Mouse (Mus musculus) gastrocnemius, adult 8-10 months (tissue): ENCODE data around the gene Celsr1. TPM values are rescaled to one million over a fixed set of nuclear protein-coding genes. Genes with fewer than 3 reads are reported as not detected.
"Not testable (repeated sequence)": the region's sequence is repeated elsewhere in the genome, so short reads cannot be mapped to it uniquely, and the experiment has no call there.

Source experiments
- DNase-seq, 2 experiments: peaks; one replicate each; pipeline ENCODE4 v3.0.0; 2022; ENCODE audit warnings: low spot score in 2 of 2
- total RNA-seq, 4 experiments: library from RNA; stranded (reverse); gene quantifications; 2 replicates each; pipeline ENCODE4 v1.2.4; 2022

Gene Celsr1
- total RNA-seq, 4 experiments from 2014 or later, result 0.02 to 0.36 (median 0.10) TPM

DNA sequence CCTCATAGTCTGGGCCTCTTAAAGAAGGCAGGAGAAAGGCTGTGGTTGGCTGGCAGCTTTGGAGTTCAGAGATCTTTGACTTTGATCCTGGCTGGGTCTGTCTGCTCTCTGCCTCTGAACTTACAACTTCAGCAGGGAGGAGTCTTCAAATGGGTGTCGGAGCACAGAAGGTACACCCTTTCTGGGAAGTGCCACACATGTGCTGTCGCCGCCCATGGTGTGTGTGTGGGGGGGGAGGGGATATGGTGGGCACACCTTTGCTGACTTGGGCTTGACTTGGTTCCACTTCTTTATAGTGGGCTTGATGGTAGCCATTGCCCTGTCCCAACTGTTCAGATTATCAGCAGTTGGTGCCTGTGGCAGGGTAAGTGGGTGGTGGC, 31.3 kb upstream of the Celsr1 start:
- DNase-seq, result no peak

DNA sequence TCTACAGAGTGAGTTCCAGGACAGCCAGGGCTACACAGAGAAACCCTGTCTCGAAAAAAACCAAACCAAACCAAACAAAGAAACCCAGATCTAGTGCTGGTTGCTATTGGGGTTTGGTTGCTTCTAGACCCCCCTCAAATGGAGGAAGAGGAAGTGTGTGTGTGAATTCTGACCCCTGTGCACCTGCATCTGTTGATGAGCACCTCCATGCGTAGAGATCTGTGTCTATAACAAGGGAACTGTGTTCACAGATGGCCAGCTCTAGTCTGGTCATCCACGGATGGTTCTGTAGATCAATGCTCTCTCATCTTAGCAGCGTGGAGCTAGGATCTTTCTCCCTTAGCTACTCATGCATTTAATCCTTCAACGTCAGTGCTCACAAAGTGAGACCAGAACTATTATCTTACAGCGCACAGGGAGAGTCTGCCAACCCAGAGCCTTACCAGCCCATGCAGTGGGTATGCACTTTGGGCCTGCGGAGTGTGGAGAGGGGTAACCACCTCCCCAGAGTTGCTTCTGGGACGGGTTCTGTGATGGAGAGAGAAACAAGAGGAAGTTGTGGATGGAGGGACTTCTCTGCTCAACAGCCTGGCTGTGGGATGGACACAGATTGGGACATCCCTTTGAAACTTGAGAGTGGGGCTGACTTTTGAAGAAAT, 30.7 kb upstream of the Celsr1 start:
- DNase-seq, result no peak

DNA sequence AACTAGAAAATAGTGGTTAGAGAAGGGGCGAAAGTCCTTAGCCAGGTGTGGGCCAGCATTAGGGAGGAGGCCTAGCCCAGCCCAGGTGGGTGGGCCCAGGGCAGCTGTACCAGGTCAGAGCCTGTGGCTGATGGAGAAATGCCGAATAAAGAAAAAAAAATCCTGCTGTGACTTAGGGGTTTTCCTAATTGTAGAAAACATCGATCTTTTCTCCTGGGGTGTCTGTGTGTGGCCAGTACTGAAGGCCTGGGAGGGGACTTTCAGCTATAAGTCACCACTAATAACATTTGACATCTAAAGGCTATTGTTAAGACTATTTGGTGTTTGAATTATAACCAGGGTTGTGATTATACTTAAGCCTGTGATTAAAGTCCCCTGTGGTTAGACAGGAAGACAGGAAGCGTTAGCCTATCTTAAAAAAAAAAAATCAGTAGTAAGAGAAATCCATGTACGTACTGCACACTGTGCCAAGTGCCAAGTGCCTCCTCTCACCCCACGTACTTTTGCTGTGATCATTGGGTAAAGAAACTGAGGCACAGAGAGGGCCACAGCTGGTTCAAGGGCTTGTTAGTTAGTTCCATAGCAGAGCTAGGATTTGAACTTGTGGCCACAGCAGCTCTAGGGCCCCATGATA, 28.4 kb upstream of the Celsr1 start:
- no peak for DNase-seq

DNA sequence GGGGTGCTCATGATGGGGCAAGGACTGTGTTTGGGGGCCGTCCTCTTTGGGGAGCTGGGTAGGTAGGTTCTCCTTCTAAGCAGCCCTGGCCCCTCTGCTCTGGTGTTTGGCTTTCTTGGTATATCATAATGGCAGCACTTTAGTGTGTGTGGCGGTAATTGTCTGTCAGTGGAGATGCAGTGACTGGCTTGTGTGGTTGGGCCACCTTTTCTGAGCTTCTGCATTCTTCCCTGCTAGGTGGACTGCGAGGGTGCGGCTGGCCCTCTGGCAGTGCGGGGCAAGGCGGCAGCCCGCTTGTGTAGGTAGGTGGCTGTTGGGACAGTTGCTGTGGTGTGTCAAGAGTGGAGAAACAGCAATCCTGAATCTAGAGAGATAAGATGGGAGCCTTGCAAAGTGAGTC, 27.6 kb upstream of the Celsr1 start:
- no peak for DNase-seq

GRCm38 (mm10) chr15:86060581-86060980, 27.0 kb upstream of the Celsr1 start:
- no peak for DNase-seq

DNA sequence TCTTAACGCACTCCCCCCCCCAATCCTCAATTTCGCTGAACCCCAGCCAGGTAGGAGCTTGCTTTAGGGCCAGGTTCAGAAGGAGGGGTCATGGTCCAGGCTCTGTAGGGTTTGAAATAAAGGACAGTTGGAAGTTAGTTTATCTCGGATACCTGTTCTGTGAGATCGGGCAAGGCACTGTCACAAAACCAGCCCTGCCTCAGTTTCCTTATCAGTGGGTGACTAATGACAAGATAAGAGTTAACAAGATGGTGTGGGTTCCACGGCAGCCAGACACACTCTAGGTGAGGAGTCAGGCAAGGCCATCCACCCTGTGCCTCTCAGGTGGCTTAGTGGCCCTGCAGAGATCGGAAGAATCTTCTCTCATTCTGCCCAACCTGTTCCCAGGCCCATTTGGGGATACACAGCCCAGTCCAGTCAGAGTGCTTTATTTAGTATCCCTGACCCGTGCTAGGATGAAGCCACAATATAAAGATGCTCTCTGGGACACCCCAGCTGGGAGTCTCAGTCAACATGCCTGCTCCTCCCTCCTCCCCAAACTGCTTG, 26.3 kb upstream of the Celsr1 start:
- DNase-seq, result no peak

DNA sequence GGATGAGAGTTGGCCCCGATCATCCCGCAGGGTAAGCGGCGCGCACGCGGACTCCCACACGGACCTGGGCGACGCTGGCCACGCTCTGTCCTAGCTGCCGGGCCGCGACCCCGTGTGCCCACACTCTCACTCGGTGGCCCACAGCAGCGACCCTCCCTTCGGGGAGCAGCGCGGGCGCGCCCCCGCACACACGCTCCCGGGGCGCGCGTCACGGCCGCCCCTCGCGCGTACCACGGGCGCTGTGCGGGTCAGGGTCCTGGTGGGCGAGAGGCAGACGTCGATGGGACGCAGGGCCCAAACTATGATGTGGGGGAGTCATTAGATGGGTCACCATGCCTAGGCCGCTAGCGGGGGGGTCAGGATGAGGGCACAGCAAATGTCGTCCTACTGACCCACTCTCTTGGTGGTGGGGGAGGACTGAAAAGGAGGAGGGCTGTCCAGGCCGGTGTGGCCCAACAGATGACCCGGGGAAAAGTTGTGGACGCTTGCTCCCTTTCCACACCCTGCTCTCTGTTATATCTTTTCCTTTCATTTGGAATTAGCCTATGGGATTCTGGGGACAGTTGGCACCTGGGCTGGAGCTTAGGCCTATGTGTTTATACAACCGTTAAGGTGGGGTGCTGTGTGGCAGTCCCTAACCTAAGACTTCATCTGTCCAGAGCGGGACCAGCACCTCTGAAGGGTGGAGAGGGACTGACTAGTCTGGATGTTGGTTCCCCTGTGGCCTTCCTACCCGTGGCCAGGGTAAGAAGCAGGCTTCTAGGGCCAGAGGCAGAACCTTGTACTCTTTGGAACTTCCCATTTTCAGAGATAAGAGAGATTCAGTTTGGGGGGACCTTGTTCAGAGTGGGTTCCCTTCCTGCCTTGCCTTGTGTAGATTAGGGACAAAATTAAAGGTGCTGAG, 25.6 kb upstream of the Celsr1 start:
- DNase-seq, result no peak

GRCm38 (mm10) chr15:86058394-86058915, 24.9 kb upstream of the Celsr1 start:
- DNase-seq, result peak; percentile 67 to 76

- DNase-seq, result no peak
Measured at GRCm38 (mm10) chr15:86057908-86058307, 24.3 kb upstream of the Celsr1 start.

GRCm38 (mm10) chr15:86057413-86057812, 23.8 kb upstream of the Celsr1 start, which contains the start of gene Gramd4:
Gene Gramd4 (plus strand): TSS chr15:86057695.
- no peak for DNase-seq

- no peak for DNase-seq
Measured at GRCm38 (mm10) chr15:86056221-86056760, 22.7 kb upstream of the Celsr1 start.

- not testable (repeated sequence) for DNase-seq
Measured at GRCm38 (mm10) chr15:86054861-86055260, 21.3 kb upstream of the Celsr1 start.

DNA sequence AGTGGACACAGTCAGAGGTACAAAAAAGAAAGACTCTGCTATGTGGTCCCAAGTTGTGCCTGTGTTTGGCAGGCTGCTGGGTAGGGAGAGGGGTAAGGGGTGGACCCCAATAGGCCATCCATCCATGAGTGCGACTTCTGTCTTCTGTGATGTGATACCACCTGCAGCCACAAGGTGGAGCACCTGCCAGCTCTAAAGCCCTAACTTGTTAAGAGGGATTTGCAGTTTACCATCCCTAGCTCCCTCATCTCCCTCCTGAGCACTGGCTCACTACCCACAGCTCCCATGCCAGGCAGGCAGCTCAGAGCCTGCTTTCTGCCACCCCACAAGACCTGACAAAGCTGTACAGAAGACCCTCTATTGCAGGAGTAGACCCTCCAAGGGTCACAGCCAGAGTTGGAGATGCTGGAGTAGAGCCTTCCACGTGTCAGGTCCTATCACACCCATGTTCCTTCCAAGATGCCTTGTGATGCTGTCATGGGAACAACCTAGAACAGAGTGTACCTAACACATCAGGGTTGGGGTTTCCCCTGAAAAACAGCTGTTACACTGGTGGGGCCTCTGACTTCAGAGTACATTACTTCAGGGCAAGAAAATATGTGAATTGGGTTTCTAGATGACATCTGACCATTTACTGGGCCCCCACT, 20.4 kb upstream of the Celsr1 start:
- DNase-seq, result peak; percentile 69 to 71

DNA sequence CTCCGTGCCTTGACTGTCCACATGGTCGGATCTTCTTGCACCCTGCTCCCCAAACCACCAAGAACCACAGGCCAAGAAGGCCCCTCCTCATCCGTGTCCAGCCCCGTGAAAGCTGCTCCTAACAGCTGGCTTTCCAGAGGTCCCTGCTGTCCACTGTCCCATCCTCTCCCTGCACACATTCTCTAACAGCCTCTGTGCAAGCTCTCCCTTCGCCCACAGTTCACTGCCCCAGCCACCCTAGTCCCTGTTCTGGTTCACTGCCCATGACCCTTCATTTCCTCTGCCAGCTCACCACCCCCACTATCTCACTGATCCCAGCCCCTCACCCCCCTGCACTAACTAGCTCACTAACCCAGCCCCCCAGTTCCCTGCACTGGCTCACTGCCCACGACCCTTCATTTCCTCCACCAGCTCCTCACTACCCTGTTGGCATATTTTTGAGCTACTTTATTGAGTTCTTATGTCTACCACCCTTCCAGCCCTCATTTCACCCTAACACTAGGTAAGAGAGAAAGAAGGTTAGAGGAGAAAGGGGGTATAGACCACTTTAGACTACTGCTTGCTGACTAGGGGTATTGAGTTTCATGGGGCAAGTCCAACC, 18.4 kb upstream of the Celsr1 start:
- no peak for DNase-seq

- DNase-seq, result no peak
Measured at GRCm38 (mm10) chr15:86051152-86051551, 17.6 kb upstream of the Celsr1 start.

DNA sequence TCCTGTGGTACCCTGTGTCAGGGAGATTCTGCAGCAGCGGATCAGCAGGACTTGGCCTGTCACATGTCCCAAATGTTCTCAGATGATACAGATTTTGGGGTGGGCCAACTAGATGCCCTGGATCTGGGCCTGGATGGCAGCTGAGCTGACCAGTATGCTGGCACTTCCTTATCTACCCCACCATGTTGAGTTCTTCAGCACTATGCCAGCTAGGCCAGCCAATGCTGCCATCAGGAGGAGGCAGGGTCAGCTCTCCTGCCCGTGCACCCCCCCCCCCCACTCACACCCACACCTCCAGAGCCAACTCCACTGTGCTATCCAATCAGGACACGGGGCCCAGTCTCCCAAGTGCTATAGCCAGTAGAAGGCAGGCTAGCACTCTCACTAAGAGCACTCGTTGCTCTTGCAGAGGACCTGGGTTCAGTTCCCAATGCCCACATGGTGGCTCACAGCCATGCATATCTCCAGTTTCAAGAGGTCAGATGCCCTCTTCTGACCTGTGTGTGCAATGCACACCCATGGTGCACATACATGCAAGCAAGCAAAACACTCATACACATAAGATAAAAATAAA, 16.7 kb upstream of the Celsr1 start:
- no peak for DNase-seq

DNA sequence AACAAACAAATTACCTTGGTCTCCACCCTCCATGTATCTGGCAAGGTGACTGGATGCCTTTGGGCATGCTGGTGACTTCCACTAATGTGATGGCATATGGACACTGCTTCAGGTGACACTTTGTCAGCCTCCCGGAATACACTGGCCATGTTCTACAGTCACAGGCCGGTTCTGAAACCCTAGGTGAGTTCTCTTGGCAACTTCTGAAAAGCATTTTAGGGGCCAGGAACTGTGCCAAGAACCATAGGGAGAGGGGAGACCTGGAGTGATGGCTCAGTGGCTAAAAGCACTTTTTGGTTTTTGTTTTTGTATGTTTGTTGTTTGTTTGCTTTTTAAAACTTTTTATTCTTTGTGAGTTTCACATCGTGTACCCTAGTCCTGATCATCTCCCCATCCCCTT, 15.9 kb upstream of the Celsr1 start:
- DNase-seq, result no peak

DNA sequence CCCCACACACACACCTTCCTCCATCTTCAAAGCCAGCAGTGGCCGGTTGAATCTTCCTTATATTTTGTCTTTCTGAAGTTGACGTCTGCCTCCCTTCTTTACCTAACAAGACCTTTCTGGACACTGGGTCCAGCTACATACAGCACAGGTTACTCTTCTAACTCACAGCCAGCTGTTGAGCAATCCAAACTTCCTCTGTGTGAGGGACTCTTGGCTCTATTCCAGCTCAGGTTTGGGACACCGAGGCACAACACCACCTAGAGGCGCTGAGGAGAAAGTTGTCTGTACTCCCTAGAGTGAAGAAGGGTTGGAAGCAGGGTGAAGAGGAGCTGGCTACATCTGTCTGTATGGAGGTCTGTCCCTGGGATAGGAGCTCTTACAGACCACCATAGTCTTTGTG, 8.8 kb upstream of the Celsr1 start:
- no peak for DNase-seq

DNA sequence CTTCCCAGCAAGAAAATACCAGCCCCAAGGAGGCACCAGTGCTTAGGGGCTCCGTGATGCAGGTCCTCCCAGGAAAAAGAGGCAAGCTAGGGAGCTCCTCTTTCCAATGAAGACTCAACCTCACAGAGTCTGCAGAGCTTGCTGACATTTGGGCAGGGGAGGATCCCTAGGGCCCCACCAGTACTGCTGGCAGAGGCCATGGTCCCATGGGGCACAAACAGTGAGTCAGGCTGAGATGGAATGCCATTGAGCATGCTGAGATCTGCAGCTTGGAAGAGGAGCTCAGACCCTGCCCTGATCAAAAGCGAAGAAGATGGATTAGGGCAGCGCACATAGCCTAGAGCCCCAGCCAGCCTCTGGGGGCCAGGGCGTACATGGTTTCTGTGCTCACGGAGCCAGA, 7.8 kb upstream of the Celsr1 start:
- DNase-seq, result no peak

GRCm38 (mm10) chr15:86038802-86039201, 5.2 kb upstream of the Celsr1 start:
- DNase-seq, result no peak
